Mouse (Mus musculus): ENCODE data around the gene Nr1h5.

Nr1h5 gene

DNA sequence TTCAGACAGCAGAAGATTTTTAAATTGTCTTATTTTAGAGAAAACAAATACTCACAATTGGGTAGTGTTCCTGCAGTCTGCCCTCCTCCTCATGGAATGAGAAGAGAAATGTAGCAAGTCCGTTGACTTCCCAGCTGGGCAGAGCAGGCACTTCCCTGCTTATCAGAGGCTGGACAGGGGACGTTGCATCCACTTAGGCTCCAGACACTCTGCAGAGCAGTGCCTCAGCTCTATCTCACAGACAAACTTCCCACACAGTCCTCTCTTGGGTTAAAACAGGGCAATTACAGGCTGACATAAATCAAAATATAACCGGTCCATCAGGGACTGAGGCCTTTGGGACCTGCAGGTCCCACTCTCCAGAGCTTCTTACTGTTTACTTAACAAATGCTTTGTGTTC, at the start of gene Nr1h5:
Gene Nr1h5 (minus strand): TSS at position 101 of the 400 bp plus-strand sequence.
- DNase-seq (ENCODE audit: low spot score in 2 of 2) = no peak

DNA sequence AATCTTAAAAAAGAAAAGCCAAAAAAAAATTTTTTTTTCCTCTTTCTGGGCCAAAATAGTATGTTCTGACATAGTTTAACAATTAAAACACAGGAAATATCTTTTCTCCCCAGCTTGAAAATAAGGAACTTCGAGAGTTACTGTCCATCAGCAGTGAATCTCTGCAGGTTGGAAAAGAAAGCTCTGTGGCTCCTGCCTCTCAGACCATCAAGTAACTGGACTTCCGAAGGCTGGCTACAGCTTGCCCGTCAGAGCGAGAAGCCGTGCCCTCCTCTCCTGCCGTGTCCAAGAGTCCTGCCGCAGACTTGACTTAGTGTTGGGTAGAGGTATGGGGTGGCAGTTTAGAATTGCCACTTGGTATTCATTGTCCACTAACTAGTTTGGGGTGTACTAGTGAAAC, 37.7 kb upstream of the Nr1h5 start:
- no peak for DNase-seq (ENCODE audit: low spot score in 2 of 2)

DNA sequence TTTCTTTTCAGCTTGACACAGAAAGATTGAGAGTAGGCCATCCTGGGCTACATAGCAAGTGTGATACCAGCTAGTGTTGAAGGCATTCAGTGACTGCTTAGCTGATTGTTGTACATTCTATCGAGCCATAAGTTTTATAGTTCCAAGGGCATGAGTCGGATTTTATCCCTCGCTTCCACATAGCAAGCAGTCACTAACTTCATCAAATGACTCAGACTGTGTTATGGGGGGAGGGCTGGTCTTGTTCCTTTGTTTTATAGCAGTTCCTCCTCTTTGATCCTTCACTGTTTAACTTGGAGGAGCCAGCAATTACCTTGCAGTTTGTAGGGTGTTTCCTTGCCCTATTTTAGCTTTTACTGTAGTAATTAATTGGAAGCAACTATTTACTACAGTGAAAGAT, 33.7 kb upstream of the Nr1h5 start:
- no peak for DNase-seq (ENCODE audit: low spot score in 2 of 2)

DNA sequence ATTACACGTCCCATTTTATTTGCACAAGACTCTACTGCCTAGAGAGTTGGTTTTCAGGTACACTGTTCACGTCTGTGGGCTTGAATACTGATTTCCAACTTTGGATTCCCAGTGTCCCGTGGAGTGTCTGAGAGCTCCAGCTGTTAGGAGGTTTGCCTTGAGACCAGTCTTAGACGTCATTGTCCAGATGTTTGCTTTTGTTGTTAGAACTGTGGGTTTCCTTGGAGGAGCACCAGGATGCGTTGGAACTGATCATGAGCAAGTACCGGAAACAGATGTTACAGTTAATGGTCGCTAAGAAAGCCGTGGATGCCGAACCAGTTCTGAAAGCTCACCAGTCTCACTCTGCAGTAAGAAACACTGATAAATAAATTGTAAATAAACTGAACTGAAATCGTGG, 33.1 kb upstream of the Nr1h5 start:
- no peak for DNase-seq (ENCODE audit: low spot score in 2 of 2)

DNA sequence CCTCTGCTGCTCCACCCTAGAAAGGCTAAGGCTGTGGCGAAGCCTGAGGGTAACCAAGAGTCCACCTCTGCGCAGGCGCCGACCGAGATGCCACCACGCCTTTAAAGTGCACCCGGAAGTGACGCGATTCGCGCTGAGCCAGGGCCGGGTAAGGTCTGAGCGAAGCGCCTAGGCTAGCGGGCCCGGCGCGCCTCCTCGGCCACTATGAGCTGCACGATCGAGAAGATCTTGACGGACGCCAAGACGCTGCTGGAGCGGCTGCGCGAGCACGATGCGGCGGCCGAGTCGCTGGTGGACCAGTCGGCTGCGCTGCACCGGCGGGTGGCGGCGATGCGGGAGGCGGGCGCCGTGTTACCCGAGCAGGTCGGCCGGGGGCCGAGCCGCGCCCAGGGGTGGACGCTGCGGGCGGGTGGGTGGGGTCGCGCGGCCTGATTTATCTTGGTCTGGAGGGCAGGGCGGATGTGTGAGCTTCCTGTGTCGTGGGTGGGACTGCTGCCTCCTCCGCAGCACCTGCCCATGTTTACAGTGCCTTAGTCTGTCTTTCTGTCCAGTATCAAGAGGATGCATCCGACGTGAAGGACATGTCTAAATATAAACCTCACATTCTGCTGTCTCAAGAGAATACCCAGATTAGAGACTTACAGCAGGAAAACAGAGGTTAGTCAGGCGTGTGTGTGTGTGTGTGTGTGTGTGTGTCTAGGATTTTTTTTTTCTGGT, 31.8 kb upstream of the Nr1h5 start, which contains the start of gene Sike1:
Gene Sike1 (plus strand): TSS at position 104 of the 717 bp plus-strand sequence.
- DNase-seq (ENCODE audit: low spot score in 2 of 2) = peak; percentile 95

DNA sequence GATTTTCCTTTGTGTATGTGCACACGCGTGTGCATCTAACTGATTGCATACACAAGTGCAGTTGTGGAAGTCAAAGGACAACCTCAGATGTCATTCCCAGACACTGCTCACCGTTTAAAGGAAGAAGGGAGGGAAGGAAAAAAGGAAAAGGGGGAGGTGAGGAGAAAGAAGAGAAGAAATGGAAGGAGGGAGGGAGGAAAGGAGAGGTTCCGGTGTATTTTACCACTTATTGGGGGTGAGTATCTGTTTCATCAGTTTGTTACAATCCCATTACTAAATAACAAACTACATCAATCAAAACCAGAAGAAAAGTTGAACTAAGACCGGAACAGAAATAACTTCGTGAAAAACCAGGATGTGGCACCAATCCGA, 31.3 kb upstream of the Nr1h5 start:
- DNase-seq (ENCODE audit: low spot score in 2 of 2) = no peak

DNA sequence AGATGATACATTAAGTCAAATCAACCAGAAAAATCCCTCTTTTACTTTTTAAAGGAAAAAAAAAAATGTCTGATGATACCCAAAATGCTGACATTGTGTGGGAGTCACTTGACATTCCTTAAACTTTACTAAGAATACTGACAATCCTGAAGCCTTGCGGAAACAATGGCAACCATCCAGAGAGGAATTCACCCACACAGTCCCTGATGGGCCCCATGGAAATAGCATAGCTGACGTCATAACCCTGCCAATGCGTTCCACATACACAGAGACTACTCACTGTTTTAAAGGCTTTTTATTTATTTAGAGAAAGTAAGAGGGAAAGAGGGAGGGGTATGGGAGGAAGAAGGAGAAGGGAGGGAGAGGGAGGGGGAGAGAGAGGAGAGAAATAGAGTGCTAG, 29.0 kb upstream of the Nr1h5 start:
- DNase-seq (ENCODE audit: low spot score in 2 of 2) = peak; percentile 40 to 59

DNA sequence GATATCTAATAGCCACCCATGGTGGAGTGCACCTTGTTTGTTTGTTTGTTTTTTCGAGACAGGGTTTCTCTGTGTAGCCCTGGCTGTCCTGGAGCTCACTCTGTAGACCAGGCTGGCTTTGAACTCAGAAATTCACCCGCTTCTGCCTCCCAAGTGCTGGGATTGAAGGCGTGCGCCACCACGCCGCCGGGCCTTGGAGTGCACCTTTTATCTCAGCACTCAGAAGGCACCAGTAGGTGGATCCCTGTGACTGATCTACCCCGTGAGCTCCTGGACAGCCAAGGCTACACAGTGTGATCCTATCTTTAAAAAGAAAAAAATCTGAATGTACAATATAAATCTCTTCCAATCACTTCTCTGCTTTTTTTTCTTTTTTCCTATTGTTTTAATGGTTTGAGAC, 27.1 kb upstream of the Nr1h5 start:
- DNase-seq (ENCODE audit: low spot score in 2 of 2) = no peak

DNA sequence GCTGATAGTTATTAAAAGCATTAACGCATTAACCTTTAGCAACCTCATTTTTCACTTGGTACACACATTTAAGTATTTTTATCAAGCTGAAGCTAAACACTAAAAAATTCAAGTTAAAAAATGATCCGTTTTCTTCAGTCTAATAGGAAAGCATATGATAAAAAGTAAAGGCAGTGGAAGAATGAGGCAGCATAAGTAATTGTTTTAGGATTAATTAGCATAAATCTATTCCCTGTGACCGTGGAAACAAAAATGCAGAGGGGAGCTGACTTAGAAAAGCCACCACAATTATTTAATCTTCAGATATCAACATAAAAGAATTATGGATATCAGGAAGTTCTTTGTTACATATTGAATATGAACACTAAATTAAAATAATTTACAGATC, 16.4 kb upstream of the Nr1h5 start:
- no peak for DNase-seq (ENCODE audit: low spot score in 2 of 2)

DNA sequence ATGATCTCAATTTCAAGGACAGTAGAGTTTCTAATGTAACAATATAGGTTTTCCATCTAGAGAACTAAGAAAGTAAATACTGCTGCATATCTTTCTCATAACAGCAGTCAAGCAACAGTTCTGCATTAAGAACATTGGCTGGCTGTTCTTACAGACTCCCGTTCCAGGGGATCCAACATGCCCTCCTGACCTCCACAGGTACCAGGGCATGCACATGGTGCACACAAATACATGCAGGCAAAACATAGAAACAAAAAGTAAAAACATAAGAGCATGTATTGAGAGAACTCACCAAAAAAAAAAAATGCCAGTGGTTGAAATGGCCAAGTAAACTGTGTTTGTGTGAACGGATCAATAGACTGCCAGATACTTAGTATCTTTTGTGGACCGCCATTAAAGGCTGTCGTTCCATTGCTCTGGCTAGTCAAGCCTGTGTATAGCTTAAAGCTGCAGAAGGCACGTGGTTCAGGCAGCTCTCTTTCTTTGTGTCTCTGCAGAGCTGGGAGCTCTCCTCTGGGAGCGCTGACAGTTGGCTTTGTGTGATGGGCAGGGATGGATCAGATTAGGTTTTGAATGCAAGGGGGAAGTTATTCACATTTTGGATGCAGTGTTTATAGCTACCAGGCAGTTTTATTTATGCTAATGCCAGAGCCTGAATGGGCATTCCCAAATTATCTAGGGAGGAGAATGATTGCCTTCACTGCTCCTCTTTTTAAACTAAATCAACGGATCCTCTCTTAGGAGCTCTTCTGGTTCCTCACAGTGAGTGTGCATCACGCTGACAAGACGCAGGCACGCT, 15.8 kb upstream of the Nr1h5 start:
- peak; percentile 49 to 77 for DNase-seq (ENCODE audit: low spot score in 2 of 2)

DNA sequence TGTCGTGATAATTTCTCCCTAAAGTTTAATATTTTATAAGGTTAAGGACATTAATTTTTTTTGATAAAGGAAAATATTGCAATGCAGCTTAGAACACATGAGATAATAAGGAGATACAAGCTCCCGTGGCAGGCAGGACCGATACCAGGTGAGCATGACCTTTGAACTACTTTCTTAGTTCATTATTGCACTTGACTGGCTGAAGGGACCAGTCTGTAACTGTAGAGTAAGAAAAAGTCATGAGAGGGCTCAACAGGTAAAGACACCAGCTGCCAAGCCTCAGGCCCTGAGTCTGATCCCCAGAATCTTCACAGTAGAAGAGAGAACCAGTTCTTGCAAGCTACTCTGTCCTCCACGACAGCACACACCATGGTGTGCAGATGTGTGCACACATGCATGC, 13.0 kb upstream of the Nr1h5 start:
- DNase-seq (ENCODE audit: low spot score in 2 of 2) = no peak

DNA sequence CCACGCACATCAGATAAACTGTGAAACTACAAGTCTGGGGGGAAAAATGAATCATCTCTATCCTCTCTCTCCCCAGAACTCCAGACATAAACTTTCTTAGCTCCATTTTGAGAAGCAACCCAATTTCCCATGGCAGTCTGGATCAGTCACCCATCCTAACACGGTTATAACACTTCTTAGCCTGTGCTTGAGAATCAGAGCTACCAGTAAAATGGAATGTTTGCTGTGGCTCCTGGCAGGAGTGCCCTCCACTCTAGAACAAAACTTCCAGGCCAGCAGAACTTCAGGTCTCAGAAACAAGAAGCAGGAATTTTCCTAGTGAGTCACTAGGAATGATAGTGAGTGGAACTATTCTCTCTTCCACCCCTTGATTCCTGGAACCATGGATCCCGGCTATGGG, 6.6 kb upstream of the Nr1h5 start:
- no peak for DNase-seq (ENCODE audit: low spot score in 2 of 2)

DNA sequence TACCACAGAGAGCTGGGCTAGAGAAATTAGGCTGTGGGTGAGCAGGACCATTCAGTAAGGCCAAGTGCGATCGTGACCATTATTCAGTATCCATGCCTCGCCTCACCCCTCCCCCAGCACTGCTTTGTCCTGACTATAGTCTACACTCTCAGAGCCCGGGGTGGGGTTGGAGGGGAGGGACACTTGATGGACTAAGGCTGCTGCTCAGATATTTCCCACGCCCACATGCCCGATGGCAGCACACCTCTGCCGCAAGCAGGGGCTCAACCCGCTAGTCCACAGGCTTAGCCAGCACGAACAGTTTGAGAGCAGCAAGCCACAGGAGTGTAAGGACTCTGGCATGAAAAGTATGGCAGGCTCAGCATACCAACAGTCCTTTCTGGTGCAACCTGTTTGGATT, 6.1 kb upstream of the Nr1h5 start:
- no peak for DNase-seq (ENCODE audit: low spot score in 2 of 2)

DNA sequence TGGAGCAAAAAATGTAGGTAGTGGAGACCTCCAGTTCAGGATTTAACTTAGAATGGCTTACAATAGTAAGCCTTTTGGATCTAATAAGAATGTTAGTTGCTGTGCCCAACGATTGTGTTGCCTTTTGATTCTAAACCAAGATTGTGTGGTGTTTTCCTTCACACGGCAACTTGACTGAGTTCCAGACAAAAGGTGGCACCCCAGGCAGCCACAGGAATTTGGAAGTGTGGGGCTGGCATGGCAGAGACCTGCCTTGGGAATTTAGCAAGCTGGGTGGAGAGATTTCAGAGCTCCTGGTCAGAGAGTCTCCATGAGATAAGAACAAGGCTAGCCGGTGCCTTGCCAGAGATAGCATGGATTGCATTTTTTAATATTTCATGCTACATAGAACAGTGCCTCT, 8.3 kb downstream of the Nr1h5 start:
- DNase-seq (ENCODE audit: low spot score in 2 of 2) = no peak

DNA sequence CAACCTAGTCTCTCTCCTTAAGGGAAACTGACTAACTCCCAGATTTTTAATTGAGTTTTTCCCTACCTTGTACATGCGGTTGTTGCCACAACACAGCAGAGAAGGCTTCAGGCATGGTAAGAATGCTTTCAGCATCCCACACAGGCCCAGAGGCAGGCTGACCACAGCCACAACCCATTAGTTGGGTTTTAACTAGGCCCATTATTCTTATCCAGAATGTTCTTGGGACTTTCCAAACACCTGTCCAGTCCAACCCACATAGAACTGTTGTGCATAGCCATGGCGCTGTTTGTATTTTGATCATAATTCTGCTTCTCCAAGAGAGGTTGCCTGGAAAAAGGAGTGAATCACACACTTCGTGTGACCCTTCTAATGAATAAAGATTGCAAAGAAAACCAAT, 8.8 kb downstream of the Nr1h5 start:
- DNase-seq (ENCODE audit: low spot score in 2 of 2) = no peak

DNA sequence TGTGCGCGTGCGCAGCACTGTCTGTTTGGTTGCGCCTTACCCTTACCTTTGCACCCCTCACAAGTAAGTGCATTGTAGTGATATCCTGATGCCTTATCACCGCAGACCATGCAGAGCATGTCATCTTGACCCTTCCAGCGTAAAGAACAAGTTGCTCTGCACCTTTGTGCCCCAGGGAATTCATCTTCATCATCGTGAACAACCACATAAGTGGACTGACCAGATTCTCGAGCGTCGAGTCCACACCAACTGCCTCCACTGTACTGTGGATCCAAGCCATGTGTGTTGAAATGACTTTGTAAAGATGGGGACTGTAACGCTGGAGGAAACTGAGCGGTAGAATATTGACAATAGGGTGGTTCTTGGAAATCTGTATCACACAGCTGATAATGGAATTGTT, 9.5 kb downstream of the Nr1h5 start:
- DNase-seq (ENCODE audit: low spot score in 2 of 2) = no peak

DNA sequence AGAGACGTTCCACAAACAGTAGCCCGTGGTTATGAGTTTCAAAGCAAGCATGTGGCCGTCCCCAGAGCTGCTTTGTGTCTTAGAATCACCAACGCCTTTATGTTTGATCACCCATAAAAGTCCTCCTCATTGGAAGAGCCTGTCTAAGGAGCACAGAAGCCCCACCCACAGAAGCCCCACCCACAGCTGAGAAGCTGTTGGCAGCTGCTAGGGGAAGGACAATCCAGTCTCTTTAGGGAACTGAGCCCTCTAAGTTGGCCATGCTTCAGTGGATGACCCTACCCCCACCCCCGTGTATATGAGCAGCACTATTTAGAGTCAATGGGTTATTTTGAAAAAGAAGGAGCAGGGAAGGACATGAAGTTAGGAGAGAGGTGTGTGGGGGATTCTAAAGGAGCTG, 17.1 kb downstream of the Nr1h5 start:
- DNase-seq (ENCODE audit: low spot score in 2 of 2) = no peak

DNA sequence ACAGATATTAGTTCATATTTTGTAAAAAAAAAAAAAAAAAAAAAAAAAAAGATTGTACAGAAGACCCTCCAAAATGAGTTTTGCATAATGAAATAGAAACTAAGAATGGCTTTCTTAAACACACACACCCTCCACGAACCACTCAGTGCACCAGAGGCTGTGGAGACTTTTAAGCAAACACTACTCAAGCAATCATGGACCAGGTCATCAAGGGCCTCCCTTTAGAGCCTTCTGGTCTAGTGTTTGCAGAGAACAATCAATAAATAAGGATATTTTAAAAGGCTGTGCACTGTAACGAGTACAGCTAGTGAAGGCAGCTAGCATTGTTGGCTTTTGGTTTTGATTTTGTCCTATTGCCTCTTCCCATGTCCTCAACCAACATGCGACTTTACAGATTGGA, 17.6 kb downstream of the Nr1h5 start:
- no peak for DNase-seq (ENCODE audit: low spot score in 2 of 2)

DNA sequence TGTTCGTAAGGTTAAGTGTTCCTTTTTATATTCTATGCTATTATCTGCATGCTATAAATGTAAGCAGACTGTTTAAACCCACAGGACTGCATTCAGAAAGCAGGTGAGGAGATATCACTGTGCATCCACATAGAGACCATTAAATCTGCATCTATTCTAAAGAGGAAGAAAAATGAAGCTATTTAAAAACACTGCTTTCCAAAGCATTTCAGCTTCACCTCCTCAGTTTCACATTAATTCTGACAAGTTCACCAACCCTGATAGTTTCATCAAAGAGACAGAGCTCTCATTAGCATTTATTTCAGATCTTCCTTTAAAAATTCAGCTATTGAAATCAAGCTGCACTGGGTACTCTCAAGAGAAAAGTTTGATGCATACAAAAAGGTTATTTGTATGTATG, 25.8 kb downstream of the Nr1h5 start:
- no peak for DNase-seq (ENCODE audit: low spot score in 2 of 2)

DNA sequence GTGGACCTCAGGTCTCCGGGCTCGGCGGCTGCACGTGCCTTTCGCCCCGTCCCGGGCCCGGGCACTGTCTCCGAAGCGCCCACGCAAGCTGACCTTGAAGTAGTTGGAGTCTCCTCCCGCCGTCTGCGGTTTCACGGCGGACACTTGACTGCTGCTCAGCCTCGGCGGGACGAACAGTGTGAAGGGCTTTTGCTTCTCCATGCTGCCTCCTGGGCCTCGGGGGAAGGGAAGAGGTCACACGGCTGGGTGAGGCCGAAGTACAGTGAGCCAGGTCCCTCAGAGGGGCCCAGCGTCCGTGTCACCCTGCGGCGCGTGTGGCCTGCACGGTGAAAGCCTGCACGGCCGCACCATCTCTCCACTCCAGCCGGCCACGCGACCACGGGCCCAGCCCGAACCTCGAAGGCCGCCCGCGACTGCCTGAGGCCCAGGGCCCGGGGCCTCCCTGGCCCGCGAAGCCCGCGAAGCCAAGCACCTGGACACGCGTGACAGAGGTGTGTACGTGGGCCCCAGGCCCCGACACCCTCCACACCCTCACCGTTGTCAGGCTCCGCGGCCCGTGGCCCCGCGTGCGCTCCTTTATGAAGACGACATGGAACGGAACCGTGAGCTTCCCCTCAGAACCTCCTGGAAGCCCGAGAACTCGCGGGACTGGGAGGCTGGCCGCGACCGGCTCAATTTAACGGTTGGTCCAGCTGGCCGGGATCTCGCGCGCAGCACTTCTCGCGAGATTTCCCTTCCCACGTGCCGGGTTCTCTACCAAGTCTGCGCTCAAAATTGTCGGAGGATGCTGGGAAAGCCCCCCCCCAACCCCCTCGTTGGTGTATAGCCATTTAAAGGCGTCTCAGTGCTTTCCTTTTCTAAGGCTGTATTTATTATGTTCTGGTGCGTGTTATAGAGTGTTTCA, 28.2 kb downstream of the Nr1h5 start, which contains the start of gene Sycp1:
Gene Sycp1 (minus strand): TSS at position 650 of the 904 bp plus-strand sequence.
- DNase-seq (ENCODE audit: low spot score in 2 of 2) = no peak

DNA sequence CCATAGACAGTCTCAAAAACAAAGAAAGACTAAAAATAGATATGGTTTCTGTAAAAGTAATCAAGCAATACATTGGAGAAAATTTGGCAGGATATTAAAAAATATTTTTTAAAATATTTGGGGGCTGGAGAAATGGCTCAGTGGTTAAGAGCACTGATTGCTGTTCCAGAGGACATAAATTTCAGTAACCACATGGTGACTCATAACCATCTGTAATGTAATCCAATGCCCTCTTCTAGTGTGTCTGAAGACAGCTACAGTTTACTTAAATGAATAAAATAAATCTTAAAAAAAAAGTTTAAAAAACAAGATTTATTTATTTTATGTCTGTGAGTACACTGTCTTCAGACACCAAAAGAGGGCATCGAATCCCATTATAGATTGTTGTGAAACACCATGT, 64.8 kb downstream of the Nr1h5 start:
- no peak for DNase-seq (ENCODE audit: low spot score in 2 of 2)
